Mouse (Mus musculus) G1E (cell line): ENCODE data around the gene Adh7.

ENCODE experiments used
- CTCF ChIP-seq: IDR thresholded peaks from 2 replicates; pipeline ENCODE4 v1.5.1; 2012; ENCODE audit warnings: low read depth, low read length, inconsistent platforms, mixed read lengths
- GATA2 ChIP-seq: IDR thresholded peaks from 2 replicates; pipeline ENCODE4 v1.6.1; 2012; ENCODE audit warnings: low read depth, low read length, inconsistent platforms, borderline replicate concordance
- POLR2AphosphoS5 ChIP-seq: IDR thresholded peaks from 2 replicates; pipeline ENCODE4 v1.6.1; 2012; ENCODE audit warnings: low read depth, low read length, inconsistent platforms; ENCODE audit not compliant: insufficient replicate concordance

DNA sequence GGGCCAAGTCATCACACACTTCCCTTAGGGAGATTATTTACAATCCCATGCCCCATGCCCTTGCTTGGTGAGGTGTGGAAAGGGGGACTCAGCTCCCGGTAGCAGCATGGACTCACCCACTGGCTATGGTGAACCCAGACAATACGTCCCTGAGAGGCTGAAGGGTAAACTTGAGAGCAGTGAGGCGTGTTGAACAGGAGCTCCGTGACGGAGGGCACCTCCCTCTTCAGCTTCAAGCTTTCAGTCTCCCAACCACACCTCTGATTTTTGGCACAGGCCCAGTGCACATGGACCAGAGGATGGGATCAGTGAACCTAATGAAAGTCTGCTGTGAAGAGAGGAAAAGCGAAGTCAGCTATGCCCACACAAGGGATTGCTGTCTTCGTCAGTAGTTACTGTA lies 30.5 kb downstream of the Adh7 start:
- TF ChIP-seq CTCF: no peak
- no peak for TF ChIP-seq POLR2AphosphoS5
- TF ChIP-seq GATA2: no peak
